Mouse (Mus musculus): ENCODE results near the gene Sgsm3.

GRCm38 (mm10) chr15:81035417-81036162 is 58.0 kb downstream of the Sgsm3 start:
- TF ChIP-seq POLR2A (IDR thresholded peaks at IDR 0.05; ENCODE audit: low read depth, low read length) (no peak), CTCF (IDR thresholded peaks at IDR 0.05; ENCODE audit: extremely low read depth, insufficient read length, insufficient replicate concordance, low read depth, low read length) (no peak)

All from small intestine, adult 2 months (tissue).